Mouse (Mus musculus): ENCODE results near the gene Gle1. TPM values are rescaled to one million over a fixed set of nuclear protein-coding genes. Genes with fewer than 3 reads are reported as not detected.
"Not testable (repeated sequence)": the region's sequence is repeated elsewhere in the genome, so short reads cannot be mapped to it uniquely, and the experiment has no call there.

The Gle1 gene
- 10 to 100 TPM; 40.8 to 46.6 TPM for total RNA-seq (2021)

GRCm38 (mm10) chr2:29934906-29935599 is at the start of gene Gle1:
Gene Gle1 (plus strand): TSS chr2:29935426.
- intact Hi-C loops (cut with DNase I), result no loop called here
- peak; percentile 96 to 99 for DNase-seq (ENCODE audit: extremely low spot score in 1 of 2, low spot score in 2 of 2)

GRCm38 (mm10) chr2:29886659-29887292 is 48.5 kb upstream of the Gle1 start:
- intact Hi-C loops (cut with DNase I); DNase-seq (ENCODE audit: extremely low spot score in 1 of 2, low spot score in 2 of 2): not testable (repeated sequence)

- DNase-seq (ENCODE audit: extremely low spot score in 1 of 2, low spot score in 2 of 2), result peak; percentile 99 to 100
- intact Hi-C loops (cut with DNase I), result no loop called here
Observed at GRCm38 (mm10) chr2:29889066-29889944, 45.9 kb upstream of the Gle1 start, which contains the start of gene Odf2. Gene Odf2 (plus strand): TSS chr2:29889221.

GRCm38 (mm10) chr2:29889991-29890833 is 45.0 kb upstream of the Gle1 start:
- intact Hi-C loops (cut with DNase I), result loop anchor here (5.0 kb wide), 2 partner anchors 37 to 77 kb away; partner anchors contain the start of gene Sptan1
- DNase-seq (ENCODE audit: extremely low spot score in 1 of 2, low spot score in 2 of 2), result peak; percentile 81 to 94

- DNase-seq (ENCODE audit: extremely low spot score in 1 of 2, low spot score in 2 of 2), result no peak
Observed at GRCm38 (mm10) chr2:29891773-29892172, 43.5 kb upstream of the Gle1 start.

GRCm38 (mm10) chr2:29896071-29896470 is 39.2 kb upstream of the Gle1 start:
- no peak for DNase-seq (ENCODE audit: extremely low spot score in 1 of 2, low spot score in 2 of 2)
- intact Hi-C loops (cut with DNase I), result no loop called here

More at GRCm38 (mm10) chr2:29891773-29892172, 43.5 kb upstream of the Gle1 start:
- intact Hi-C loops (cut with DNase I), result loop anchor here (5.0 kb wide), 2 partner anchors 36 to 76 kb away; partner anchors contain the start of gene Sptan1

- DNase-seq (ENCODE audit: extremely low spot score in 1 of 2, low spot score in 2 of 2), result no peak
Observed at GRCm38 (mm10) chr2:29897366-29897765, 37.9 kb upstream of the Gle1 start.

GRCm38 (mm10) chr2:29898081-29898480 is 37.1 kb upstream of the Gle1 start:
- intact Hi-C loops (cut with DNase I), result no loop called here
- no peak for DNase-seq (ENCODE audit: extremely low spot score in 1 of 2, low spot score in 2 of 2)

More at GRCm38 (mm10) chr2:29897366-29897765, 37.9 kb upstream of the Gle1 start:
- intact Hi-C loops (cut with DNase I), result no loop called here

- no peak for DNase-seq (ENCODE audit: extremely low spot score in 1 of 2, low spot score in 2 of 2)
- intact Hi-C loops (cut with DNase I), result loop anchor here (5.0 kb wide), 1 partner anchor 45 kb away; no protein-coding TSS in a partner anchor
Observed at GRCm38 (mm10) chr2:29902194-29902593, 33.0 kb upstream of the Gle1 start.

GRCm38 (mm10) chr2:29908171-29908570 is 27.1 kb upstream of the Gle1 start:
- intact Hi-C loops (cut with DNase I); DNase-seq (ENCODE audit: extremely low spot score in 1 of 2, low spot score in 2 of 2): not testable (repeated sequence)

GRCm38 (mm10) chr2:29910042-29910441 is 25.2 kb upstream of the Gle1 start:
- no peak for DNase-seq (ENCODE audit: extremely low spot score in 1 of 2, low spot score in 2 of 2)
- intact Hi-C loops (cut with DNase I), result loop anchor here (10.0 kb wide), 1 partner anchor 405 kb away; no protein-coding TSS in a partner anchor

- no peak for DNase-seq (ENCODE audit: extremely low spot score in 1 of 2, low spot score in 2 of 2)
- intact Hi-C loops (cut with DNase I), result loop anchor here (10.0 kb wide), 1 partner anchor 397 kb away; no protein-coding TSS in a partner anchor
Observed at GRCm38 (mm10) chr2:29917621-29918020, 17.6 kb upstream of the Gle1 start.

GRCm38 (mm10) chr2:29922011-29922410 is 13.2 kb upstream of the Gle1 start:
- DNase-seq (ENCODE audit: extremely low spot score in 1 of 2, low spot score in 2 of 2), result peak in 1 of 2 experiments; percentile 85
- intact Hi-C loops (cut with DNase I), result loop anchor here (5.0 kb wide), 2 partner anchors 75 to 95 kb away; no protein-coding TSS in a partner anchor

GRCm38 (mm10) chr2:29926542-29926941 is 8.7 kb upstream of the Gle1 start:
- intact Hi-C loops (cut with DNase I), result loop anchor here (5.0 kb wide), 1 partner anchor 34 kb away; no protein-coding TSS in a partner anchor
- no peak for DNase-seq (ENCODE audit: extremely low spot score in 1 of 2, low spot score in 2 of 2)

- DNase-seq (ENCODE audit: extremely low spot score in 1 of 2, low spot score in 2 of 2), result no peak
- intact Hi-C loops (cut with DNase I), result no loop called here
Observed at GRCm38 (mm10) chr2:29930506-29930905, 4.7 kb upstream of the Gle1 start.

GRCm38 (mm10) chr2:29931194-29931593 is 4.0 kb upstream of the Gle1 start:
- intact Hi-C loops (cut with DNase I), result no loop called here
- no peak for DNase-seq (ENCODE audit: extremely low spot score in 1 of 2, low spot score in 2 of 2)

GRCm38 (mm10) chr2:29940073-29940472 is 4.8 kb downstream of the Gle1 start:
- no peak for DNase-seq (ENCODE audit: extremely low spot score in 1 of 2, low spot score in 2 of 2)

GRCm38 (mm10) chr2:29940826-29941225 is 5.6 kb downstream of the Gle1 start:
- intact Hi-C loops (cut with DNase I), result no loop called here
- DNase-seq (ENCODE audit: extremely low spot score in 1 of 2, low spot score in 2 of 2), result no peak

More at GRCm38 (mm10) chr2:29940073-29940472, 4.8 kb downstream of the Gle1 start:
- intact Hi-C loops (cut with DNase I), result no loop called here
